Mouse (Mus musculus) heart, embryonic 12.5 days (tissue): ENCODE measurements around the gene Gtpbp6. TPM values are rescaled to one million over a fixed set of nuclear protein-coding genes. Genes with fewer than 3 reads are reported as not detected.

Experiments used
- polyA plus RNA-seq: library from polyadenylated mRNA; unstranded; fragments of >200 nt; fragmentation: Nextera tagmentation; extraction: Ambion mirVana; gene quantifications from 2 replicates; pipeline ENCODE4 v1.2.1, GENCODE M21; 2016

Gene Gtpbp6
- polyA plus RNA-seq, 1 experiment from 2014 or later, result 25.4 TPM

Other genes with a start within 250 kb of the Gtpbp6 start
- gene Gm15446, start 184.8 kb downstream of the Gtpbp6 start, polyA plus RNA-seq, result 0.19 and 0.27 TPM in 2 replicates
- 13.7 and 14.7 TPM in 2 replicates for gene Zfp932, start 111.7 kb downstream of the Gtpbp6 start, polyA plus RNA-seq
- 1.9 and 3.0 TPM in 2 replicates for gene Gm17655, start 35.7 kb downstream of the Gtpbp6 start, polyA plus RNA-seq
- gene Gm35315, start 13.8 kb downstream of the Gtpbp6 start, polyA plus RNA-seq, result 0.46 and 0.55 TPM in 2 replicates
- gene Plcxd1, start 8.2 kb downstream of the Gtpbp6 start, polyA plus RNA-seq, result 0.63 and 0.73 TPM in 2 replicates
- gene Zfp605, start 1.9 kb upstream of the Gtpbp6 start, polyA plus RNA-seq, result 2.3 and 2.6 TPM in 2 replicates
- 33.0 and 34.9 TPM in 2 replicates for gene Chfr, start 27.6 kb upstream of the Gtpbp6 start, polyA plus RNA-seq
- gene Golga3, start 68.5 kb upstream of the Gtpbp6 start, polyA plus RNA-seq, result 22.9 and 25.7 TPM in 2 replicates
- 24.6 and 27.4 TPM in 2 replicates for gene Ankle2, start 122.8 kb upstream of the Gtpbp6 start, polyA plus RNA-seq
- 59.1 and 59.4 TPM in 2 replicates for gene Pgam5, start 161.7 kb upstream of the Gtpbp6 start, polyA plus RNA-seq
- 14.8 and 16.6 TPM in 2 replicates for gene Pxmp2, start 178.0 kb upstream of the Gtpbp6 start, polyA plus RNA-seq
- 24.7 and 26.6 TPM in 2 replicates for gene Pole, start 178.1 kb upstream of the Gtpbp6 start, polyA plus RNA-seq
- 0.22 TPM in 1 of 2 replicates, not detected in the other for gene P2rx2, start 235.0 kb upstream of the Gtpbp6 start, polyA plus RNA-seq
- gene Lrcol1, start 236.5 kb upstream of the Gtpbp6 start, polyA plus RNA-seq, result not detected in 2 replicates